Mouse (Mus musculus) ES-Bruce4 (cell line): ENCODE data around the gene Cfap54. TPM values are rescaled to one million over a fixed set of nuclear protein-coding genes. Genes with fewer than 3 reads are reported as not detected.

Experiments used
- H3K27ac ChIP-seq: 2 replicates; pipeline ENCODE4 v1.5.1; 2012; ENCODE audit warnings: low read length, inconsistent platforms; ENCODE audit not compliant: insufficient read depth
- H3K27me3 ChIP-seq: 2 replicates; pipeline ENCODE4 v1.6.1; 2012; ENCODE audit warnings: mild to moderate bottlenecking, low read length, inconsistent platforms; ENCODE audit not compliant: control insufficient read depth, poor library complexity, insufficient read depth, severe bottlenecking
- H3K36me3 ChIP-seq: 2 replicates; pipeline ENCODE4 v1.6.1; 2012; ENCODE audit warnings: inconsistent platforms, mild to moderate bottlenecking, low read length, moderate library complexity; ENCODE audit not compliant: control insufficient read depth, poor library complexity, insufficient read depth, severe bottlenecking
- H3K4me1 ChIP-seq: one replicate; pipeline ENCODE4 v1.8.1; 2011; ENCODE audit warnings: low read length; ENCODE audit not compliant: control insufficient read depth, insufficient read depth
- H3K4me3 ChIP-seq: 2 replicates; pipeline ENCODE4 v1.5.1; 2011; ENCODE audit warnings: low read depth, mild to moderate bottlenecking, low read length
- H3K9ac ChIP-seq: 2 replicates; pipeline ENCODE4 v1.6.1; 2012; ENCODE audit warnings: low read depth, mild to moderate bottlenecking, inconsistent platforms; ENCODE audit not compliant: poor library complexity, severe bottlenecking
- H3K9me3 ChIP-seq: replicated peaks from 2 replicates; pipeline ENCODE4 v1.6.1; 2012; ENCODE audit warnings: mild to moderate bottlenecking, low read length, inconsistent platforms; ENCODE audit not compliant: control insufficient read depth, poor library complexity, insufficient read depth, severe bottlenecking
- CTCF ChIP-seq: IDR thresholded peaks from one replicate; pipeline ENCODE4 v1.8.1; 2011; ENCODE audit warnings: low read depth, low read length
- EP300 ChIP-seq: IDR thresholded peaks from 2 replicates; pipeline ENCODE4 v1.6.1; 2011; ENCODE audit warnings: low read depth, low read length; ENCODE audit not compliant: insufficient read depth
- POLR2A ChIP-seq: IDR thresholded peaks from one replicate; pipeline ENCODE4 v1.8.1; 2011; ENCODE audit warnings: low read length; ENCODE audit not compliant: insufficient read depth
- polyA plus RNA-seq: library from polyadenylated mRNA; stranded (reverse); fragments of >200 nt; gene quantifications from 2 replicates; pipeline ENCODE4 v1.2.4, GENCODE M21; 2011; ENCODE audit warnings: low read depth; ENCODE audit not compliant: missing spikeins, insufficient read depth, insufficient read length

Gene Cfap54
- polyA plus RNA-seq, 1 experiment, result not detected

DNA sequence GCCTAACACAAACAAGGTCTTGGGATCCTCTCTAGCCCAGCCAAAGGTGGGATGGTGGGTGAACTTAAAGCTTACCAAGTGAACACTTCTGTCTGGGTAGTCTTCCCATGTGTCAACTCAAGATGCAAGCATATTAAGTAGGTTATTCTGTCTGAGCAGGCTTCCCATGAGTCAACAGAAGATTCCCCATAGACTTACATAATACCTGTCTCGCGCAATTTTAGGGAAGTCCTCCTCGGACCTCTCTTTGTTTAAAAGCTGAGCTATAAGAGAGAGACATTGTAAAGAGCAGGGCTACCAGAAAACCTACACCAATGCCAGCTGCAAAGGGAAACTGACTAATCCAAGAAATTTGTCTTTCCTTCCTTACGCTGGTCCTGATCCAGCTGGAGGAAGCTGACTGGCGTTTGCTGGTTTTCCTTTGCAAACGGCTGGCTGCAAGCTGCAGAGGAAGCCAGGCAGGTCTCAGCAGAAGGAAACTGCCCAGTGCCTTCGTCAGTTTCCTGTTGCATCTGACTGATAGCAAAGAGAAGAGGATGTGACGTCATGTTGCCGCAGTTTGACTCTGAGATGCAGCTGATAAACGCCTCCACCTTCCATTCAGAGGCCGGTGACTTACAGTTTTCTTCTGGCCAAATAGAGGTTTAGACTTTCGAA is 42.7 kb upstream of the Cfap54 start:
- H3K27ac ChIP-seq, result no peak overlapping the region
- H3K9me3 ChIP-seq, result no peaks in the 10 kb centered on the region
- H3K27me3 ChIP-seq, result no peaks in the 10 kb centered on the region
- H3K36me3 ChIP-seq, result no peaks in the 10 kb centered on the region
- no peak overlapping the region for H3K9ac ChIP-seq
- TF ChIP-seq POLR2A (no peak), CTCF (no peak), EP300 (no peak)
- no peaks in the 10 kb centered on the region for H3K4me1 ChIP-seq
- H3K4me3 ChIP-seq, result no peak overlapping the region

DNA sequence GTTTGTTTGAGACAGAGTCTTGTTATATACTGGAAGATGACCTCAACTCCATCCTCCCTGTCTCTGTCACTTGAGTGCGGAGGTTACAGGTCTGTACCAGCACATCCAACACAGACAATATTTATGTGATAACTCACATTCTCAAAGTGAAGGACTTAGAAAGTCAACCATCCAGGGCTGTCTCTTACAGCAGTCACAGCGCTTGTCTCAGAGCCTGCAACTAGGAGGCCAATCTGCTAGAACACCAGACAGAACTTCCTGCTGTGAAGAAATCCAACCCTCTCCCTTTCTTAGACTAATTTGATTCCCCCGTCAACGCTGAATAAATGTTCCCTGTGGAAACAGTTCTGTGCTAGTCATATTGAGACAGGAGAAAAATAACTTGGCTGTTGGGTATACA is 41.9 kb upstream of the Cfap54 start:
- no peak overlapping the region for H3K27ac ChIP-seq

DNA sequence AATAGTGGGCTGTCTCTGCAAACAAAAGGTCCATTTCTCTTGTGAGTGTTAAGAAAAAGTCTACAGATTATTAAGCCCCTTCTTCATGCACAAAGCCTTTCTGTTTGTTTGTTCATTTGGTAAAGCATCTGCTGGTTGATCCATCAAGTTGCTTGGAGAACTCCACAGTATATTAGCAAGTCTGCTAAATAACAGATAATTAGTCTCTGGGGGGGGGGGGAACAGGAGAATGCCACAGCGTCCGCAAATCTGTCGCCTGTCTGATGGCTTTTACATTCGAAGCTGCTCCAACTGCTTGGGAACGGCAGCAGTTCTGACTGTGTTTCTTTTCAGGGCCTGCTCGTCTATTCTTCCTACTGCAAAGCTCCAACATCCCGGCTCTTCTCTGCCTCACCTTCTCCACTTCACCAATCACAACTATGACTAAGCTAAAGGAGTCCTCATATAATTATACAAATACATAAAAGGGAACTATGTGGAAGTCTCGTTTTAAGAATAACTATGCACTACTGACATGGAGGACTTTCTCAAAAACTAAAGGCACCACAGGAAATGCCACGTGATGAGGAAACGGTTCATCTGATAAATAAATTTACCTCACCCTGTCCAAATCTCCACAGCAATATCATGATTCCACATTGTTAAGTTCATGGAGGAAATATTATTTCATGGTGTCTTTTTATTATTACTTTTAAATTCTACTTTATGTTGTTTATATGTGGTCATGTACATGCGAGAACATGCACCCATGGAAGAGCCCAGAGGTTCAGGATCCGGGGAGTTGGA is 41.2 kb upstream of the Cfap54 start:
- no peaks in the 10 kb centered on the region for H3K9me3 ChIP-seq
- H3K4me3 ChIP-seq, result no peak overlapping the region
- no peak for TF ChIP-seq EP300
- no peak for TF ChIP-seq CTCF
- no peak for TF ChIP-seq POLR2A

More for the DNA sequence above, 41.9 kb upstream of the Cfap54 start:
- no peak overlapping the region for H3K4me3 ChIP-seq
- TF ChIP-seq CTCF (no peak), POLR2A (no peak), EP300 (no peak)
- H3K9ac ChIP-seq, result no peak overlapping the region
- H3K27me3 ChIP-seq, result no peaks in the 10 kb centered on the region
- H3K4me1 ChIP-seq, result no peaks in the 10 kb centered on the region
- no peaks in the 10 kb centered on the region for H3K9me3 ChIP-seq
- H3K36me3 ChIP-seq, result no peaks in the 10 kb centered on the region

DNA sequence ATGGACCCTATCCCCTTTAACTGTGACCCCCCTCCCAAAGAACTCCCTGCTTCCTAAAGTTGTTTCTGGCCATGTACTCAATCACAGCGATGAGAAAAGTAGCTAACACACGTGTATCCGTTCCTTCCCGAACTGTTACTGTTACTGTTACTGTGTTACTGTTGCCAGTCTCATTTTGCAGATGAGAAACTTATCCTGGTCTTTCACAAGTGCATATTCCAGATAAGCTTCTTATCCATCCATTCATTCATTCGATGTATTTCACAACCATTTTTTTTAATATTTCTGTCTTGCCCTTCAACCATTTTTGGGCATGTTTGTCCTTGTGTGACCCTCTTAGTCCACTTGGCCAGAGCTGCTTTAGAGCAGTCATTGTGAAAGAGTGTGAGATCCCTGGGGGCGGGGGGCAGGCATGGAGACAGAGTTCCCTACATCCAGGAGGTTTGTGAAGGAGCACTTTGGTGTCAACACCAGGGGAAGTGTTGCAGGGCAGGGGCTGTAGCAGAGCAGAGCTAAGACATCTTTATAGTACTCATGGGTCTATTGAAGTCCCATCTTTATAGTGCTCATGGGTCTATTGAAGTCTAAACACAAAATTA is 39.9 kb upstream of the Cfap54 start:
- Histone ChIP-seq H3K4me3 (no peak overlapping the region), H3K27ac (no peak overlapping the region)

More for the DNA sequence above, 41.2 kb upstream of the Cfap54 start:
- H3K9ac ChIP-seq, result no peak overlapping the region
- H3K36me3 ChIP-seq, result no peaks in the 10 kb centered on the region
- H3K4me1 ChIP-seq, result no peaks in the 10 kb centered on the region
- H3K27ac ChIP-seq, result no peak overlapping the region
- H3K27me3 ChIP-seq, result no peaks in the 10 kb centered on the region

DNA sequence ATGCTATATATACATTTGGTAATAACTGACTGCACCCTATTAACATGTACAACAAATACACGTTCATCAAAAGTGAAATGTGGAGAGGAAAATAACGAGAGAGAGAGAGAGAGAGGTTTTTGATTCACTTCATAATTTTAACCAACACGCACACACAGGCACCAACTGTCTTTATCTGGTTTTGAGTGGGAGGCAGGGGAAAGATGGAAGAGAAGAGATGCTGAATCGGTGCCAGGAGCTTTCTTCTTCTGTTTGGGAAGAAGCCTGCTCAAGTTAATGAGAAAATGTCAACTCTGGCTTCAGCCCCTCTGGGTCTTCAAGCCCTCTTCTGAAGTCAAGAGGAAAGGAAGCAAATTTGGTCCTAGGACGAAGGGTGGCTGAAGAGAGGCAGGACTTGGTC is 38.4 kb upstream of the Cfap54 start:
- H3K27me3 ChIP-seq, result no peaks in the 10 kb centered on the region
- TF ChIP-seq POLR2A, result no peak
- TF ChIP-seq EP300, result no peak
- TF ChIP-seq CTCF, result no peak
- no peaks in the 10 kb centered on the region; the same call in 1 of the 2 replicates for H3K9me3 ChIP-seq
- H3K27ac ChIP-seq, result no peak overlapping the region
- H3K36me3 ChIP-seq, result no peaks in the 10 kb centered on the region
- no peak overlapping the region for H3K4me3 ChIP-seq
- no peaks in the 10 kb centered on the region for H3K4me1 ChIP-seq
- H3K9ac ChIP-seq, result no peak overlapping the region

More for the DNA sequence above, 39.9 kb upstream of the Cfap54 start:
- Histone ChIP-seq H3K9me3 (no peaks in the 10 kb centered on the region; the same call in 1 of the 2 replicates), H3K9ac (no peak overlapping the region), H3K27me3 (no peaks in the 10 kb centered on the region), H3K36me3 (no peaks in the 10 kb centered on the region), H3K4me1 (no peaks in the 10 kb centered on the region)
- TF ChIP-seq CTCF, result no peak
- no peak for TF ChIP-seq POLR2A
- TF ChIP-seq EP300, result no peak

DNA sequence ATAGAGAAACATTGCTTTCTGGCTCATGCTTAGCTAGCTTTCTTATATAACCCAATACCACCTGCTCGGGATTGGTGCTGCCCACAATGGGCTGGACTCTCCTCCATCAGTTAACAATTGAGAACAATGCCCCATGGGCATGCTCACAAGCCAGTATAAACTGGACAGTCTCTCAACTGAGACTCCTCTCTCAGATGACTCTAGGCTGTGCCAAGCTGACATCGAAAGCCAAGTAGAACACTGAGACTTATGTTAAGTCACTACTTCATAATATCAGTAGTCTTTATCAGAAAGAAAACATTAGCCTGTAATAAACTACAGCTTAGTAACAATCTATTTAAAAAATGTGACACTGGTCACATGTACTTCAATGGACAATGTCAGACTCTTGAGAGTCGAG is 35.2 kb upstream of the Cfap54 start:
- Histone ChIP-seq H3K27ac (no peak overlapping the region), H3K36me3 (no peaks in the 10 kb centered on the region), H3K4me3 (no peak overlapping the region), H3K27me3 (no peaks in the 10 kb centered on the region), H3K4me1 (no peaks in the 10 kb centered on the region), H3K9ac (no peak overlapping the region), H3K9me3 (no peaks in the 10 kb centered on the region; the same call in 1 of the 2 replicates)
- no peak for TF ChIP-seq EP300
